Mouse (Mus musculus): Measurements from ENCODE around the gene Etfb.

GRCm38 (mm10) chr7:43440482-43440881, 3.4 kb upstream of the Etfb start, which contains the start of gene Cldnd2:
- no peak for TF ChIP-seq ELF1 (IDR thresholded peaks at IDR 0.05; ENCODE audit: low read depth, low read length)
- TF ChIP-seq CTCF (IDR thresholded peaks at IDR 0.05 in 2 of 3, conservative IDR thresholded peaks at IDR 0.05 in 1 of 3; ENCODE audit: control insufficient read depth in 1 of 3, insufficient read depth in 1 of 3, low read depth in 2 of 3, low read length in 3 of 3, poor library complexity in 1 of 3, severe bottlenecking in 1 of 3) = no peak
- TF ChIP-seq SIN3A (IDR thresholded peaks at IDR 0.05; ENCODE audit: low read length) = no peak
- TF ChIP-seq POLR2A (IDR thresholded peaks at IDR 0.05; ENCODE audit: control insufficient read depth in 1 of 2, insufficient read depth in 1 of 2, low read depth in 1 of 2, low read length in 2 of 2, poor library complexity in 1 of 2) = no peak
- TF ChIP-seq EP300 (IDR thresholded peaks at IDR 0.05; ENCODE audit: low read depth in 1 of 2, low read length in 2 of 2) = no peak
- no peak for TF ChIP-seq USF2 (IDR thresholded peaks at IDR 0.05; ENCODE audit: borderline replicate concordance in 1 of 2, insufficient read depth in 1 of 2, low read depth in 1 of 2, low read length in 2 of 2)
- no peak for TF ChIP-seq ETS1 (IDR thresholded peaks at IDR 0.05; ENCODE audit: low read depth, low read length)
- no peak for TF ChIP-seq USF1 (IDR thresholded peaks at IDR 0.05; ENCODE audit: low read depth, low read length)
